Mouse (Mus musculus): ENCODE measurements around the gene Sfxn5.

- TF ChIP-seq CTCF (IDR thresholded peaks at IDR 0.05; ENCODE audit: borderline replicate concordance, control insufficient read depth, extremely low read depth, insufficient read depth, low read length, poor library complexity) (no peak), POLR2A (IDR thresholded peaks at IDR 0.05; ENCODE audit: control insufficient read depth, extremely low read depth, insufficient read depth, low read length, poor library complexity) (no peak)
These were observed 25.7 kb upstream of the Sfxn5 start for GRCm38 (mm10) chr6:85358877-85359276.

Data from thymus, adult 2 months (tissue).